Mouse (Mus musculus) liver, embryonic 14.5 days (tissue): ENCODE measurements around the gene Sidt2. TPM values are rescaled to one million over a fixed set of nuclear protein-coding genes. Genes with fewer than 3 reads are reported as not detected.
A peak's percentile ranks its signal among the peaks of the same experiment; 100 is the strongest.

Experiments used
- ATAC-seq: fragments of 200-750 bp; cut with Nextera tagmentation; 2 replicates; pipeline ENCODE4 v1.8.0; 2017; ENCODE audit warnings: moderate number of reproducible peaks, mild to moderate bottlenecking, moderate library complexity; ENCODE audit not compliant: insufficient read depth
- DNase-seq, 3 experiments: peaks; one replicate each; pipeline ENCODE4 v3.0.0-alpha.2; 2012 to 2013; ENCODE audit warnings: low read depth in 3 of 3, low spot score in 3 of 3
- H3K27ac ChIP-seq: fragments of 300-500 bp; sonication (generic); 2 replicates; pipeline ENCODE4 v1.5.1; 2014; ENCODE audit warnings: moderate library complexity, mild to moderate bottlenecking, control low read depth, inconsistent platforms
- H3K27me3 ChIP-seq: fragments of 300-500 bp; sonication (generic); 2 replicates; pipeline ENCODE4 v1.6.1; 2014; ENCODE audit warnings: mild to moderate bottlenecking, low read length, moderate library complexity; ENCODE audit not compliant: control insufficient read depth, insufficient read depth
- H3K36me3 ChIP-seq: fragments of 300-500 bp; sonication (generic); replicated peaks from 2 replicates; pipeline ENCODE4 v1.6.1; 2014; ENCODE audit warnings: low read depth; ENCODE audit not compliant: control insufficient read depth, insufficient read depth
- H3K4me1 ChIP-seq, 2 experiments: fragments of 200-500 bp in 1 of 2; fragments of 300-500 bp in 1 of 2; sonication (generic) in 1 of 2; replicated peaks; 2 replicates each; pipeline ENCODE4 v1.6.1; 2012 to 2014; ENCODE audit warnings: antibody characterized with exemption in 1 of 2, inconsistent platforms in 1 of 2, low read length in 1 of 2; ENCODE audit not compliant: control insufficient read depth in 2 of 2, insufficient read depth in 2 of 2
- H3K4me2 ChIP-seq: fragments of 300-500 bp; sonication (generic); 2 replicates; pipeline ENCODE4 v1.6.1; 2014; ENCODE audit warnings: low read depth, mild to moderate bottlenecking, control low read depth, moderate library complexity
- H3K4me3 ChIP-seq, 2 experiments: fragments of 200-500 bp in 1 of 2; fragments of 300-500 bp in 1 of 2; sonication (generic) in 1 of 2; 2 replicates each; pipeline ENCODE4 v1.5.1; 2012 to 2014; ENCODE audit warnings: low read depth in 2 of 2, low read length in 2 of 2, mild to moderate bottlenecking in 2 of 2, control low read depth in 1 of 2, inconsistent platforms in 1 of 2, moderate library complexity in 1 of 2; ENCODE audit not compliant: insufficient read depth in 1 of 2
- H3K9ac ChIP-seq: fragments of 300-500 bp; sonication (generic); replicated peaks from 2 replicates; pipeline ENCODE4 v1.6.1; 2014; ENCODE audit warnings: mild to moderate bottlenecking, control low read depth, moderate library complexity
- H3K9me3 ChIP-seq: fragments of 300-500 bp; sonication (generic); 2 replicates; pipeline ENCODE4 v1.6.1; 2016; ENCODE audit warnings: low read length, mixed read lengths; ENCODE audit not compliant: control insufficient read depth
- CTCF ChIP-seq: IDR thresholded peaks from 2 replicates; pipeline ENCODE4 v1.5.1; 2016; ENCODE audit warnings: antibody characterized with exemption, low read depth, control low read depth
- EP300 ChIP-seq: IDR thresholded peaks from 2 replicates; pipeline ENCODE4 v1.6.1; 2016; ENCODE audit warnings: antibody characterized with exemption, low read depth
- WGBS: fragments of 180-500 bp; shearing (Covaris S2); extraction: QIAGEN DNeasy Blood & Tissue Kit; methylation state at CpG from one replicate; pipeline ENCODE4 v1.1.7; 2014; ENCODE audit not compliant: insufficient replicate concordance; 5-methylcytosine and 5-hydroxymethylcytosine counted together
- polyA plus RNA-seq, 2 experiments: library from polyadenylated mRNA; depleted of rRNA in 1 of 2; stranded (reverse) in 1 of 2; unstranded in 1 of 2; fragments of >200 nt; fragmentation: Nextera tagmentation in 1 of 2; extraction: Ambion mirVana in 1 of 2; gene quantifications; 2 replicates each; pipeline versions ENCODE4 v1.2.1 to v1.2.3; 2012 to 2014

The Sidt2 gene
- polyA plus RNA-seq, 2 experiments: 11.6 to 20.4 TPM

- Histone ChIP-seq H3K4me3 (peak overlapping the region; percentile 81 to 82), H3K36me3 (no peaks in the 10 kb centered on the region; the same call in 1 of the 2 replicates), H3K9ac (peak overlapping the region; percentile 97), H3K4me1 (peaks cover 15 to 19% of the 10 kb centered on the region in 2 experiments), H3K9me3 (no peaks in the 10 kb centered on the region), H3K27me3 (no peaks in the 10 kb centered on the region), H3K4me2 (peak overlapping the region; percentile 92), H3K27ac (peak overlapping the region; percentile 71)
- DNase-seq (peak; percentile 76 to 81 (median 80)), ATAC-seq (peak; percentile 91)
- TF ChIP-seq CTCF (no peak; the same call in 1 of the 2 replicates), EP300 (no peak)
- WGBS: under 1% methylated on average over 75 of the region's 76 CpGs
Measured at GRCm38 (mm10) chr9:45984409-45985228, 29.6 kb upstream of the Sidt2 start.

- peak overlapping the region; percentile 71 for H3K27ac ChIP-seq
- DNase-seq: peak in 1 of 3 experiments; percentile 32
- peaks cover 15 to 22% of the 10 kb centered on the region in 2 experiments for H3K4me1 ChIP-seq
- H3K4me2 ChIP-seq: peak overlapping the region; percentile 92
- H3K4me3 ChIP-seq: peak overlapping the region; percentile 81 to 82
- H3K27me3 ChIP-seq: no peaks in the 10 kb centered on the region
- H3K9ac ChIP-seq: peak overlapping the region; percentile 97
- no peak for TF ChIP-seq EP300
- TF ChIP-seq CTCF: peak; percentile 35
- no peaks in the 10 kb centered on the region; the same call in 1 of the 2 replicates for H3K36me3 ChIP-seq
- WGBS: under 1% methylated on average over 23 of the region's 23 CpGs
- ATAC-seq: peak; percentile 14; the same call in 1 of the 2 replicates
- H3K9me3 ChIP-seq: no peaks in the 10 kb centered on the region
Measured at GRCm38 (mm10) chr9:45983676-45984408, 28.8 kb upstream of the Sidt2 start.

- Histone ChIP-seq H3K36me3 (peaks cover 13% of the 10 kb centered on the region), H3K4me3 (no peak overlapping the region), H3K4me1 (peaks cover 15 to 25% of the 10 kb centered on the region in 2 experiments), H3K9me3 (no peaks in the 10 kb centered on the region), H3K4me2 (peak overlapping the region; percentile 11; the same call in 1 of the 2 replicates), H3K9ac (no peak overlapping the region), H3K27ac (no peak overlapping the region), H3K27me3 (no peaks in the 10 kb centered on the region)
- DNase-seq (no peak), ATAC-seq (no peak)
- TF ChIP-seq EP300: no peak
- peak; percentile 45 for TF ChIP-seq CTCF
Measured at GRCm38 (mm10) chr9:45981331-45981730, 26.3 kb upstream of the Sidt2 start.

DNA sequence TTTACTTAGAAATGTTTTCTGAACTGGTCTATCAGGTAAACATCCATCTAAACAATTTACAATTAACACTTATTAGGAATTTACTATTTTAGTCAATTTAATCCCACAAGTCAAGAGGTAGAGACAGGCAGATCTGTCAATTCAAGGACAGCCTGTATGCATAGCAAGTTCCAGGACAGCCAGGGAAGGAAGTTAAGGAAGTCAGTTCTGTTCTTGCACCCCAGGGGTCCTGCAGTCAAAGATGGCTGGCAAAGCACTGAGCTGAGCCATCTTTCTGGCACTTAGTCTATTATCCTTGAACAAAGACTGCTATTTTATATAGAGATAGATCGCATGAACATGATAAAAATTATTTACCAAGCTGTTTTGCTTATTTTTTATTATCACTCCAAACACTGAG, 25.6 kb upstream of the Sidt2 start:
- Histone ChIP-seq H3K27ac (no peak overlapping the region), H3K9me3 (no peaks in the 10 kb centered on the region), H3K27me3 (no peaks in the 10 kb centered on the region), H3K4me1 (peaks cover 15 to 25% of the 10 kb centered on the region in 2 experiments), H3K36me3 (peaks cover 18% of the 10 kb centered on the region), H3K9ac (no peak overlapping the region), H3K4me2 (0 out of 2 replicates have a peak overlapping the region, but pooled peaks have one; percentile 0), H3K4me3 (no peak overlapping the region)
- TF ChIP-seq EP300 (no peak), CTCF (no peak)
- no peak for DNase-seq
- ATAC-seq: no peak
- WGBS: 77% methylated on average over 1 of the region's 1 CpGs

DNA sequence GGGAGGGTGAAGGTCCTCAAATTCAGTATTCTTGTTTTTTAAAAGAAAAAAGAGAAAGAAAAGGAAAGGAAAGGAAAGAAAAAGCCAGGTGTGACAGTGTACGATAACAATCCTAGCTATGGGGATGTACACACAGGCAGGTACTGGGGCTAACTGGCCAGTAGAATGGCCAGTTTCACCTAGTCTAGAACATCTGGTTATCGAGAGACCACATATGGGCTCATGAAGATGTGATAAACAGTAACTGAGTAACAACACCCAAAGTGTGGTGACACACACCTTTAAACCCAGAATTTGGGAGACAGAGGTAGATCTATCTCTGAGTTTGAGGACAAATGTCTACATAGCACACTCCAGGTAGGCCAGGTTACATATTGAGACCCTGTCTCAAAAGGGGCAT, 24.7 kb upstream of the Sidt2 start:
- Histone ChIP-seq H3K4me3 (no peak overlapping the region), H3K27ac (no peak overlapping the region), H3K27me3 (no peaks in the 10 kb centered on the region), H3K9ac (no peak overlapping the region), H3K4me2 (peak overlapping the region; percentile 42), H3K36me3 (peaks cover 25% of the 10 kb centered on the region), H3K9me3 (no peaks in the 10 kb centered on the region), H3K4me1 (peaks cover 13 to 23% of the 10 kb centered on the region in 2 experiments)
- WGBS: 67% methylated on average over 2 of the region's 2 CpGs
- no peak for TF ChIP-seq CTCF
- TF ChIP-seq EP300: peak; percentile 47
- ATAC-seq (peak; percentile 46), DNase-seq (peak in 1 of 3 experiments; percentile 35)
